Mouse (Mus musculus): ENCODE measurements at regions not wholly inside any gene's neighbourhood (a gene's known extent, or its start where the extent isn't known, plus 50 kb on each side); places are given as distances from the start of the nearest gene placed in this dataset.

DNA sequence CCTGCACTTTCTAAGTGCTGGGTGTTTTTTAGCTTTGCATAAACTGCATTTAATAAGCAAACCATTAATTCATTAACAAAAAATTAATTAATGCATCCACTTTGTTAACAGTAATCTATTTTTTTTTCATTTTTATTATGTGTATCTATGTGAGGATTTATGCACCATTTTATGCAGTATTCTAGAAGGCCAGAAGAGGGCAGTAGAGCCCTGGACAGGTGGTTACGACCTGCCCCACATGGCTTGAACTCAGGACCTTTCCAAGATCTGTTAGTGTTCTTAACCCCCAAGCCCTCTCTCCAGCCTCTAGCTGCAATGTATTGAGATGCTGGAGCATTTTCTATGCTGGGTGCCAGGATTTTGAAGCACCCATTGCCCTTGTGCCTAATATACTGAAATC lies 377.6 kb upstream of the Tbx3 start:
- in situ Hi-C loops (cut with MboI, MseI) = no loop called here

DNA sequence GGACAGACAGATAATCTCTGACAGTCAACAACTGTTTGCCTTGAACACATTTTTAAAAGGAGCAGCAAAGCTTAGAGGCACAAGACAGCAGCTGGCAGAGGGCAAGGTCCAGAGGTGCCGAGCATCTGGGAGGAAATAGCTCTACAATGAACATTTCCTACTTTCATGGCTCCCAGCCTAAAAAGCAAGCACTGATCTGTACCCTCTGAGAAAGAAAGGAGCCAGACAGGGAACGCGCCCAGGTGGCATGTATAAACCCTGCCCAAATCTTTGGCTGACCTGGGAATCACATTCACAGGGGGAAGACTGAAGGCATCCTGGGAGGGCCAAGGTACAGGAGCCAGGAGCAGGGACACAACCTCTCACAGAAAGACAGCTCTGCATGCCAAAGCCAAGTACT lies 371.2 kb upstream of the Tbx3 start:
- in situ Hi-C loops (cut with MboI, MseI) = no loop called here

DNA sequence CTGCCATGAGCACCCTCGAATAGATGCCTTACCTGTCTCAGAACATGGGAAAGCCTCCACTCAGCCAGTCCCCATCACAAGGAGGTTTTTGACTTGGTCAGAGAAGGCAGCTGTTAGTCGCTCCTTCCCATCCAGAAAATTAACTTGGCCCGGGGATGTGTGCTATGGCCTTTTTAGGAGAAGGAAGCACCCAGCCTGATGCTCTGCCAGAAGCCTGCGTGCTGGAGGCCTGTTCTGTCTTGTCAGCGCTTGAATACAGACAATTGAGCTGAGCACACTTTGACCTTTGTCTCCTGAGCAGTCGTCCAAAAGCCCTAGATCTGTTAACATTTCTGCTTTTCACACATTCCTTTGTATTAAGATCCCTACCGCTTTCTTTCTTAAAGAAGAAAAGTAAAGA lies 370.4 kb upstream of the Tbx3 start:
- in situ Hi-C loops (cut with MboI, MseI) = no loop called here

DNA sequence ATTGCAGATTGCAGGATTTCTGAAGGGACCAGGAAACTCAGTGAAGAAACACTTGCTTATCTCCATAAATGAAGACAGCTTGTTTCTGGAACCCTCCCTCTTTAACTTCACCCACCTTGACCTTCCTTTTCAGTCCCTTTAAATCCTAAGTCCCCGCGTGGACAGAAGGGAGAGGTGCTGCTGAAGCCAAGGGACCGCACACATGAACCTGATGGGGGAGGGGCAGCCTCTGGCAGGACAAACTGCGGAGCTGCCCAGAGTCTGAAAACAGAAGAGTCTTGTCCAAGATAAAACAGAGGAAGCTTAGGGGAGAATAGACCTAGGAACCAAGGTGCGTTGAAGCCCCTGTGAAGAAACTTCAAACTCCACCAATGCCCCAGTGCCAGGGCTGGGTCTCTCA lies 368.9 kb upstream of the Tbx3 start:
- in situ Hi-C loops (cut with MboI, MseI) = no loop called here

DNA sequence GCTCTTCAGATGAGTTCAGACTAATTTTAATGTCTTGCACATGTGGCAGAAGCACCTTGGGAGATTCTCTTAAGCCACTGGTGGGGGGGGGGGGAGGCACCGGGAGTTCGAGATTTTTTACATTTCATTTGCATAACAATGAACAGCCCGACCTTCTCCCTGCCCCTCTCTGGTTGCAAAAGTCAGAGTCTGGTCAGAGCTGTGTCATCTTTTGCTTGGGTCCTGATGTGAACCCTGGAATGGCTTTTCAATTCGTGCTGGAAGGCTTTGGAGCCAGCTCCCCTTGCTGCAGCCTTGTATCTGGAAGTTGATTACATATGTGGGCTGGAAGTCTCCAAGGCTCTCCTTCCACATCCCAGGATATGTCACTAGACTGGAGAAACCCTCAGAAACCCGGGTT lies 365.7 kb upstream of the Tbx3 start:
- in situ Hi-C loops (cut with MboI, MseI) = no loop called here

DNA sequence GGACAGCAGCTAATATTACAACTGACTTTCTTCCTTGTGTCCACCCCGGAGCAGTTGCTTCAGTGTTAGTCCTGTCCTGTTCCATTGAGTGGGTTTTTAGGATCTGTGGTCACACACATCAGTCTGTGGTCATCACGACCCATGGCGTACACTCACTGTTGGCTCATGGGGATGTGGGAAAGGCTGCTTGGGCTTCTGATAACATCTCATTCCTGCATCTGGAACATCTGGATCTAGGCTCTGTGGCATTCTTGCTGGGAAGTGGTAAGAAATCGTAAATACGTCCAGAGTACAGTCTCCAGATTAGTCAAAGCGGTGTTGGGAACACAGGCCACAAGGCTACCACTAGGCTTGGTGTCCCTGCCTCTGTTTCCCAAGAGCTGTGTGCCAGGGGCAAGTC lies 362.7 kb upstream of the Tbx3 start:
- in situ Hi-C loops (cut with MboI, MseI) = no loop called here

DNA sequence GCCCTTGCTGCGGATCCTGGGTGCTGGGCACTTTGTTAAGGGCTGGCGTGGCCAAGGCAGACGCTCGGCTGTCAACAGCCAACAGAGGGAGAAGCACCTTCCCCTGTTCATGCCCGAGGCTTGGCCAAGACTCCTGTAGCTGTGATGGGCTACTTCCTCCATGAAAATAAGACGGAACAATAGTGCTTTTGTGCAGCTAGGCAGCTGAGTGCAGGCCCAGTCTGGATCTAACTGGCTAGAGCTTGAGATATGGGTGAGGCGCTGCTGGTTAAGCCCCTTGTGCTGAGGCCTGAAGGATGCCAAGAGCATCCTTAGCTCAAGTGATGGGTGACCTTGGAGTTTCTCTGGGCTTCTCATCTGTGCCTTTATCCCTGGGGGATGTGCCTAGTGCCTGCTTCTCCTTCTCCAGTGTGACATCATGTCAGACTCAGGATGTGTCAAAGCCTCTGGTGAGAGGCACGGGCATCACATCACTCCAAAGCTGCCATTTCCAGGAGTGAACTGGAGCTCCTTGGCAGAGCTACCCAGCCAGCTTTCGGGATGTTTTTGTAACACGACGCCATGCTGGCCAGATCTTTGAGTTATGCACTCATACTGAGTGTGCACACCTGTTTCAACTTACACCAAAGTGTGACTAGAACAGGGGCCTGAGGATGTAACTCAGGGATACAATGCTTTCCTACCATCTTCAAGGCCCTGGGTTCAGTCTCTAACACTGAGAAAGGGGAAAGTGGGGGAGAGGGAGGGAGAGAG lies 360.1 kb upstream of the Tbx3 start:
- in situ Hi-C loops (cut with MboI, MseI) = no loop called here

DNA sequence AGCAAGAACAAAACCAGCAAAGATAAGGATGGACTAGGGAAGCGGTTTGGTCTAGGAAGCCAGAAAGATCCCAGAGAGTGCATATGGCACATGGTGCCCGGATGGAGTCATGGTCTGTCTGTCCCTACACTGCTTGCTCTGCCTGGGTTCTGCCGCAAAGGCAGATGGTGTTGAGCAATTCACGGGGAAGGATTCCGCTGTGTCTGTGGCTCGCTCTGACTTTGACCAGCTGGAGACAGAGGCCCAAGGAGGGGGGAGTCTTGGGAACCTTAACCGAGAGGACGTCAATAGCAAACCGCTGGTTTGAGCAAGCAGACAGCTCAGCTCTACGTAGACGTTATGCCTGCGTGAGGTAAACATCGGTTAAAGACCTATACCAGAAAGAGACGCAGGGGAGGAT lies 357.7 kb upstream of the Tbx3 start:
- in situ Hi-C loops (cut with MboI, MseI) = no loop called here

DNA sequence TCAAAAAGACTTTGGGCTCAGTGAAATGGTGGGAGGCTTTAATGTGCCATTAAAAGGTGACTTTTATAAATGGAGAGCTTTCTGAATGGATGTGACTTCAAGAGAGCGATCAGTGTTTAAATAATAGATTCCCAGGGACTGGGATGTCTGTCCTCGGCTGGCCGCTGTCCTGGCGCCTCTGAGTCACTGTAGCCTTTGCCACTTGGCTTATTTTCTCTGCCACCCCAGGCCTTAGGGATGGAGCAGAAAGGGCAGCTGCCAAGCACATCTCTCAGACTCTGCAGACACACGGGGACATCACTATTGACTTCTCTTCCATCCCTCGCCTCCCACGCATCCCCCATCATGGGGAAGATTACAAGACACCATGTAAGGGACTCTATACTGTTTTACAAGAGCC lies 355.3 kb upstream of the Tbx3 start:
- in situ Hi-C loops (cut with MboI, MseI) = no loop called here

DNA sequence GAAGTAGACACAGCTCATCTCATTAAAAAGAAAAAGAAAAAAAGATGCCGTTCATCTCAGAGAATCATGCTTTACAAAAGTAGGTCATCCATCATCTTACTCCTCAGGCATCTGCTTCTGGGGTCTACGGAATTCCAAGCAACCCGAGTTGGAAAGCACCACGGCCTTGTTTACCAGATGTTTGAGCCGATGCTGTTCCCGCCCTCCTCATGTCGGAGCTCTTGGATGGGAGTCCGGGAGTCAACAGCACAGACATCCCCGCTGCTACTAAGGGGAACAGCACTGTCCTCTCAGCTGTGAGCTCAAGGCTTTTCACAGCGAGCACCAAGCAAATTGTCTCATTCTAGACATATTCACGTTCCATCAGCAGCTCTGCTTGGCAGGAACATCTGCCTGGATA lies 352.9 kb upstream of the Tbx3 start:
- in situ Hi-C loops (cut with MboI, MseI) = no loop called here

DNA sequence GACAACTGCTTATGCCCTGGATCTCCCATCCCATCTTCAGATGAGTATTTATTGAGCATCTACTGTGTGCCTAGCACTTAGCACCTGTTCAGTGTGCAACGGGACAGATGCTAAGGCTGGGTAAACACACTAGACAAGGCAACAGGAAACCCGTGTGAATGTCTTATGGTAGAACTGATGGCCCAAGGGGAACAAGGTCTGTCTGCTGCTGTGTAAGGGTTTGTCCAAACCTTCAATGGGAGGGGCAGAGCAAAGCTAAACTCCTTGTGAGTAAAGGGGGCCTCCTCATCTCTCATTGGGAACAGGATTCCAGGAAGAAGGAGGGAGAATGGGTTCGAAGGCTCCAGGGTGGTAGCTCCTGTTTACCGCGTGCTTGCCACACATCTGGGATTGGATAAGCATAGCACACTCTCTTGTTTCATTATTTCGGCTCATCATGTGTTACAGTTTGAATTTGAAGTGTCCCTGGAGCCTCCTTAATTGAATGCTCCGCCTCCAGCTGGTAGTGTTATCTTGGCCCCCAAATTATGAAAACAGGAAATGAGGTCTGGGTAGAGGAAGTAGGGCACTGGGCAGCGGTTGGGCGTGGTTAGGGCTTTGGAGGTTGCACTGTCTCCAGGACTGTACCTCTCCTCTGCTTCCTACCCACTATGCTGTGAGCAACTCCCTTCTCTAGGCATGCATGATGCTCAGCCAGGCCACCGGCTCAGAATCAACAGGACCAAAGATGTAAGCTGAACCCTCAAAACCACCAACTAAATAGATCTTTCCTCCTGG lies 348.9 kb upstream of the Tbx3 start:
- in situ Hi-C loops (cut with MboI, MseI) = no loop called here

DNA sequence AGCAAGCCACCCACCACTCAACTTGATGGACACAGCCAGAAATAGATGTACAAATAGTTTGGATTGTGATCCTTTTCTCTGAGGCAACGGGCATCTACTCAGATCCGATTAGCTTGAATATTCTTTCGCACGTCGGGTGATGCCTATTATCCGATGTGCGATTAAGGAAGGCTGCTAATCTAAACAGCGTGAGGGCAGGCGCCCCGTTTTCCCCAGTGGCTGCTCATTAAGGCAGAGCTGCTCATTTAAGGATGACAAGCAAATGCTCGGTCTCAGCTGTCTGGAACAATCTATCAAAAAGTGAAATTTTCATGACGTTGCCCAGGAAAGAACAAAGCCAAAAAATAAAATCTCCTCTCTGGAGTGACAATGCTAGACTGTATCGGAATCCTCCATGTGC lies 348.1 kb upstream of the Tbx3 start:
- in situ Hi-C loops (cut with MboI, MseI) = no loop called here

DNA sequence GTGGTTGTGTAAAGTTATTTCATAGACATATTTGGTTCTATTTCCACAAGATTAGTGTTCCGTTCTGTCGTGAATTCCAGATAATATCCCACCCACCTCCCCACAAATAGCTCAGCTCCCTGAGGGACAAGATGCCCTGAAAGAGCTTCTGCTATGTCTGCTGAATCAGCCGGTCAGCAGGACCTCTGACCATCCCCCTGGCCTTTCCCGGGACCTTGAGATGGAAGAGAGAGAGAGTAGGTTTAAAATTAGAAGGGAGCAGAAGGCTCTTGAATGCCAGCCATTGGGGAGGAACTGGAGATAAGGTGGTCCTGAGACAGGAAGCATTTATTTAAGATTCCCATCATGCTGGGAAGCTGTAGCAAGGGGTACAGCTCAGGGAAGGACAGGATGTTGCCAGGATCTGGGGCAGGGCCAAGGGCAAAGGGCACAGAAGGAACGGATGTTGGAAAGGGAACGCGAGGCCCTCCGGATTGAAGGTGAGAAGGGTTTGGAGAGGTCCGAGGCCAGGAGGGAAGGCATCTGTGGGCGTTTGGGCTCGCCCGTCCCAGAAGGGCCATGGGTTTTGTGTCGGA lies 344.7 kb upstream of the Tbx3 start:
- in situ Hi-C loops (cut with MboI, MseI) = no loop called here

DNA sequence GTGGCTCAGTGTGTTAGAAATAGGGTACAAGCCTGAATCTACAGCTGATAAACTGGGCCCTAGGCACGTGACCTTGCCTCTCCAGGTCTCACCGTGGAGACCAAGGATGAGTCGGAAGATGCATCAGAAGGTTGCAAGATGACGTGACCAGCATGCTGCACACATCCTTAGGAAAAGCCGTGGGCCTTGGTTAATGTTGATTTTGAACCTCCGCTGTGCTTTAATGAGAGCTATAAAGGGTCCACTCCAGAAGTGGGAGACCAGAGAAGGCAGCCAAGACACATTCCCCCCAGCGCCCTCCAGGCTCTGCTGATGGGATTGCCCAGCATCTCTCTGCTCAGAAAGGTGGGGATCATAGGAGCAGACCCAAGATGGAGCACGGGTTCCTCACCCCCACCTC lies 343.6 kb upstream of the Tbx3 start:
- in situ Hi-C loops (cut with MboI, MseI) = no loop called here

DNA sequence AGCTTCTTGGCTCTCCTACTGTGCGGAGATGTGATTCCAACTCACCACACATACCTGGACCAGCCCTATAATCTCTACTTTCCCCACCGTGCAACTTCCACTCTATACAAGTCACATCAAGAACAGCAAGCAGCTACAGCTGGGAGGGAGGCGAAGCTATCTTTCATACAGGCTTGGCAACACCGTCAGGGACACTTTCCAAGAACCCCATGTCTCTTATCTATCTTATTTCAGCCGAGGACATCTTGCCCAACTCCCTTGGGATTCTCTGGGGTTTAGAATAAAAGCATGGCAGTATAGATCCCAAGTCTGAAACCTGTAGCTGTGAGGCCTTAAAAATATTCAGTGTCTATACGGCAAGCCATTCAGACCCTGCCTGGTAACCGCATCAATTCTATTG lies 341.5 kb upstream of the Tbx3 start:
- in situ Hi-C loops (cut with MboI, MseI) = no loop called here

DNA sequence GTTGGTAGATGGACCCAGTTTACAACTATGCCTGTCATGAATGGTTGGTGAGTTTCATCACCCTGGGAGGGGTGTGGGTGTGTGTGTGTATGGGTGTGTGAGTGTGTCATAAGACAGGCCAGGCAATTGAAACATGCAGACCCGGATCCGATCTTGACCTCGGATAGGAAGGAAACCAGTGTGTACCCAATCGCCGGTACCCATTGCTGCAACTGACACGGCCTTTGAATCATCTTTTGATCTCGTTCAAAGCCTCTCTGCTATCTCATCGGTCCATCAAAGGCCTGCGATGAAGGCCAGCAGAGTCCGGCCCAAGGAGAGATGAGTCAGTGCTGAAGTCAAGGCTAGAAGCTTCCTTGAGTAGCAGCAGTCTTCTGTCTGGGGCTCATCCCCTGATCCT lies 341.1 kb upstream of the Tbx3 start:
- in situ Hi-C loops (cut with MboI, MseI) = no loop called here

DNA sequence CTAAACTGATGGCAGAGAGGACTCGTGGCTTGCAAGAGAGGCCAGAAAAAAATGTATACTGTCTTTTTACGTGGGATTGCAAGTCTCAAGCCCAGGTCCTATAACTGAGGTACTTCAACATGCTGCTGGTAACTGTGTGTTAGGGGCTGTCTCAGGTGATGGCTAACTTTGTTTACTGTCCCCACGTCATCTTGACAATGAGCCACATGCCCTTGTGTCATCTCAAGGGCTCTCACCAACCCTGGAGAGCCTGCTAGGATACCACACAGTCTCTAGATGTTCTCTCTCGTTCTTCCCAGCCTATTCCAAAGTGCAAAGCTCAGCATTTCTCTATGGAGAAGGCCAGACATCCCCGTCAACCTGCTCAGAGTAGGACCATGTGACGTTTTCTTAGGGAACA lies 340.6 kb upstream of the Tbx3 start:
- in situ Hi-C loops (cut with MboI, MseI) = no loop called here

DNA sequence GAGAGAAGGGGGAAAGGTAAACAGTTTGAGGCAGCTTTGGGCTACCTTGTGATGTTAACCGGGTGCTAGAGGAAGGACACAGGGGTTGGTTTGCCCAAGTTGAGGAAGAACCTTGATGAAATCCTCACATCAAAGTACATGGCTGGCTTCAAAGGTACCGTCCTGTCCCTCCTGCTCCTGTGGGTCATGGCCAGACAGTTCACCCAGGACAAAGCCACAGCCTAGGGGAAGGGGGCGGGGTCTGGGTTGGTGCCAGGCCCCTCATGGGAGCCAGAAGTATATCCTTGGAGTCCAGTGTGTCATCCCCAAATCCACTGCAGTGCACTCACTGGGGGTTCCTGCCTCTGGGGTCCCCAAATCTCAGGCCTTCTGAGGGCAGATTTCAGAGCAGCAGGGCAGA lies 339.0 kb upstream of the Tbx3 start:
- in situ Hi-C loops (cut with MboI, MseI) = no loop called here

DNA sequence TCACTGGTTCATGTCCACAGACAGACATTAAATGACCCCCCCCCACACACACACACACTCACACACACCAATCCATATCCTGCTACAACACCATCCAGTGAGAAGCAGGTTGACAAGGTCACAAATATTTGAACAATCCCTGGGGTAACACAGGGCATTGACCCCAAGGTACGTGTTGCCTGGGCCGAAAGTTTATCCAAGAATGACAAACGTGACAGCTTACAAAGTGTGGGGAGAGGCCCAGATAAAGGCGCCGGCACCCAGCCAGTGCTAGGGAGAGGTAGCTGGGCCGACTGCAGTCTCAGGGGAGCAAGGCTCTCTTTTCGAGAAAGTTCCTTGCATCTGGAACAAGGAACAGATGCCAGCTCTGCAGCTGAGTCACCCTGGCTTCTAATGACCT lies 337.8 kb upstream of the Tbx3 start:
- in situ Hi-C loops (cut with MboI, MseI) = no loop called here

DNA sequence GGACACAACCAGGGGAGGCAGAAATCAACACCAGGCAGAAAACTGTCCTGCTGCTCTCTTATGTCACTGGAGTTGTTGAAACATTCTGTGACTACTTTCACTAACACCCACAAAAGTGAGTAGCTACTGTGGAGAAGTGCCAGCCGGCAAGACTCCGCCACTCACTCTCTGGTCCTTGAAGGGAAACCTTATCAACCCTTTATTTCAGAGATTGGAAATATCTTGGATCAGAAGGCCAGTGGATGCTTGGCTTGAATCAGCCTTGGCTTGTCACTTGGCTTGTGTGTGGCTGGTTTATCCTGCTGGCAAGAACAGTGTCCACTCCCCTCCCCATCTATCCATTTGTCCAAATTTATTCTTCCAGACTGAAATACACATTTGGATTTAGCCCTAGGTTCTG lies 335.3 kb upstream of the Tbx3 start:
- in situ Hi-C loops (cut with MboI, MseI) = no loop called here

DNA sequence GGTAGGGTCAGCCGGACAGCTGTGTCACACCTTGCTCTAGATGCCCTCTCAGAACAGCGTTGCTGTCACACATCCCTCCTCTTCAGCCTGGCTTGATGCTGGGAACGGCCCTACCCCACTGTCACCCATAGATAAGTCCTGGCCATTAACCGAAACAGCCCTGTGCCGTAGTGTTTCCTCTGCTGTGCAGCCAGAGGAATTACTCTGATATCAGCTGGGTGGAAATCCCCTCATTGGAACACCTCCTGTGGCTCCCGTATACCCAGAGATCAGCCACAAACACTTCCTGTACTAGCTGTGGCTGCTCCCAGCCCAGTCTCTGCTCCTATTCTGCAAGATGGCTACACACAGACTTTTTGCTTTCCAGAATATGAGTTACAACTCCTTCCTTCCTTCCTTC lies 334.5 kb upstream of the Tbx3 start:
- in situ Hi-C loops (cut with MboI, MseI) = no loop called here

DNA sequence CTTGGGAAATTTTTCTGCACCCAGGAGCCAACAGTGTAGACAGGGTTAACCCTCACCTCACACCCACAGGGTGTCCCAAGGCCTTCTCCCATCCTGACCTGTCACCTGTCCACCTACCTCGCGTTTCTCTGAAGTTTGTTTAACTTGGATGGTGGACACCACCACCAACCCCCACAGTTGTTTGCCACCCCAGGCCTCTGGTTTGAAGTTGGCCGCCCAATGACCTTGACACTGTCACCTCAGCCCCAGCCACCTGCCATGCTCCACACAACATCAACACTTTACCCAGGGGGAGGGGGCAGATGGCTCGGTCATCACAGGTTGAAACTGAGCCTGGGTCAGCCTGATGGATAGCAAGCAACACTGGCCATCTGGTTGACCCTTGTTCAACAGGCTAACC lies 332.7 kb upstream of the Tbx3 start:
- in situ Hi-C loops (cut with MboI, MseI) = no loop called here

DNA sequence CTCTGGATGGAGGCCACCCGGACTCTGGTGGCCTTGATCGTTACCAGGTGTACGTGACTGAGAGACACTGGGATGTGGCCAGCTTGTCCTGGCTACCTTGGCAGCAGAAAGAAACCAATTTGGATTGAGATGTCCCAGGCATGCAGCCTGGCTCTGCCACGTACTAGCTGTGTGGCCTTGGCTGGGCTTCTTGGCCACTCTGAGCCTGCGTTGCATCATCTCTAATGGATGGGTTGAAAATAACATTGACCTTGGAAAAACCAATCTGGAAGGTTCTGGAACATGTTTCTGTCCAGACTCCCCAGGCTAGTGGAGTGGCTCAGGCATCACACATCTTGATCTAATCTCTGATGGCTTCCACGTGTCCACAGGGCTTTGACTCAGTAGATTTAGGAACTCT lies 331.8 kb upstream of the Tbx3 start:
- in situ Hi-C loops (cut with MboI, MseI) = no loop called here

Data from T-helper 1 cell (primary cell).